Mouse (Mus musculus): ENCODE results near the gene Spata13. TPM values are rescaled to one million over a fixed set of nuclear protein-coding genes. Genes with fewer than 3 reads are reported as not detected.

The Spata13 gene
- total and polyA plus RNA-seq, 3 experiments = 0.09 to 0.71 TPM; not detected in 1

DNA sequence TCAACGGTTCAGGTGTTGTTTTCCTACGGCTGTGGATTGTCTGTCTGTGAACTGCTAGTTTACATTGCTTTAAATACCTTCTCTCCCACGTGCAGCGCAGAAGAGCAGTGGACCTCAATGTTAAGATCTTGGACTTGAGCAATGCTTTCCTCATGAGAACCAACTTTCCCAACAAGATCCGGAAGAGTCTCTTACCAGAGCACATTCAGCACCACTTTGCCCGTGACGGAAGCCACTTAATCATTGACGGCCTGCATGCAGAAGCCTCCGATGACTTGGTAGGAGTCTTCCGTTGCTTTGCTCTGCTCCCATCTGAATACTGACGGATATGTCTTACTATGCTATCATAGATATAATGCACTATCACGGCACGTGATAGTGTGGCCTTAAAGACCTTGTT lies 168.2 kb downstream of the Spata13 start:
- Histone ChIP-seq H3K4me1 (ENCODE audit: insufficient read depth, low read depth, low read length) (no peaks in the 10 kb centered on the region), H3K27me3 (ENCODE audit: insufficient read depth, low read length) (no peaks in the 10 kb centered on the region), H3K4me3 (ENCODE audit: low read depth, low read length) (no peak overlapping the region), H3K36me3 (replicated peaks) (peaks cover 86% of the 10 kb centered on the region), H3K9me3 (replicated peaks) (no peaks in the 10 kb centered on the region)
- ATAC-seq (ENCODE audit: extremely low read depth, insufficient number of reproducible peaks, low FRiP score, poor library complexity, severe bottlenecking) (no peak), DNase-seq (ENCODE audit: low spot score) (no peak)
- TF ChIP-seq POLR2AphosphoS5 (IDR thresholded peaks at IDR 0.05; ENCODE audit: insufficient replicate concordance, low read depth, low read length) (no peak), GATA2 (IDR thresholded peaks at IDR 0.05; ENCODE audit: borderline replicate concordance, low read depth, low read length) (no peak)

DNA sequence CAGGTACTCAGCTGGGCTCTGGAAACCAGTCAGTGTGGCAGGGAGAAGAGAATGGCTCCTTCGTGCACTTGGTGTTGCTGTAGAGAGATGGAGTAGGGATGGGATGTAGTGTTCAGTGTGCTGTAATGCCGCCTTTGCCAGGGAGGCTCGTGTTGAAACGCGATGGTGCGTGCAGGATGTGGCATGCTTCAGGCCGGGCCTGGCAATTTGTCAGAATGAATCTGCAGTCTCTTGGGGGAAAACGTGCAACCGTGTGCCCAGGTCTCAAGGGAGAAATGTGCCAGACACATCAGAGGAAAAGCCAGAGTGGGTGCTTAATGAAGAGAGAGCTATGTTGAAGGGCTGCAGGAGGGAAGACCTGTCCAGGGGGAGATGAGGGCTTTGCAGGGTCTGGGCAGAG lies 171.2 kb downstream of the Spata13 start:
- no peak overlapping the region for H3K4me3 ChIP-seq (ENCODE audit: low read depth, low read length)
- no peaks in the 10 kb centered on the region for H3K9me3 ChIP-seq (replicated peaks)
- H3K4me1 ChIP-seq (ENCODE audit: insufficient read depth, low read depth, low read length) = no peaks in the 10 kb centered on the region
- DNase-seq (ENCODE audit: low spot score) (no peak), ATAC-seq (ENCODE audit: extremely low read depth, insufficient number of reproducible peaks, low FRiP score, poor library complexity, severe bottlenecking) (no peak)
- H3K27me3 ChIP-seq (ENCODE audit: insufficient read depth, low read length) = no peaks in the 10 kb centered on the region
- TF ChIP-seq POLR2AphosphoS5 (IDR thresholded peaks at IDR 0.05; ENCODE audit: insufficient replicate concordance, low read depth, low read length) = no peak
- no peak for TF ChIP-seq GATA1 (IDR thresholded peaks at IDR 0.05; ENCODE audit: borderline replicate concordance, low read length)
- no peak for TF ChIP-seq TAL1 (conservative IDR thresholded peaks at IDR 0.05; ENCODE audit: low read depth, low read length)
- TF ChIP-seq GATA2 (IDR thresholded peaks at IDR 0.05; ENCODE audit: borderline replicate concordance, low read depth, low read length) = no peak
- TF ChIP-seq CTCF (IDR thresholded peaks at IDR 0.05; ENCODE audit: low read depth, low read length) = no peak
- peaks cover 79% of the 10 kb centered on the region for H3K36me3 ChIP-seq (replicated peaks)

DNA sequence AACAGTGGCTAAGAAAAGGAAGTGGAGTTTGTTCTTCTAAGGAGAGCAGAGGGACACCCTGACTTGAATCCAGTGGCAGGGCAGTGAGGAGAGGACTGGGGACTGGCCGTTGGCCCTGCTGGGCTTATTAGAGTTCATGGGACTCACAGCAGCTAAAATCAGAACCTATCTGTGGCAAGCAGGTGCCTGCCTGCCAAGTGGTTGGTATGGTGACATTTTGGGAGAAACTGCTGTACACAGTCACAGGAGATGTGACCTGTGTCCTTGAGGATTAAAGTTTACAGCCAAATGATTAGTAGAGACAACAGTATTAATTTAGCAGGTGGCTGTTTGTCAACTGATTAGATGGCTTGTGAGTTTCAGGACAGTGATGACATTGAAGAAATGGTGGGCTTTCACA lies 172.1 kb downstream of the Spata13 start:
- H3K27me3 ChIP-seq (ENCODE audit: insufficient read depth, low read length) = no peaks in the 10 kb centered on the region
- H3K9me3 ChIP-seq (replicated peaks) = no peaks in the 10 kb centered on the region
- no peaks in the 10 kb centered on the region for H3K4me1 ChIP-seq (ENCODE audit: insufficient read depth, low read depth, low read length)
- ATAC-seq (ENCODE audit: extremely low read depth, insufficient number of reproducible peaks, low FRiP score, poor library complexity, severe bottlenecking) (no peak), DNase-seq (ENCODE audit: low spot score) (no peak)
- TF ChIP-seq GATA2 (IDR thresholded peaks at IDR 0.05; ENCODE audit: borderline replicate concordance, low read depth, low read length) (no peak), POLR2AphosphoS5 (IDR thresholded peaks at IDR 0.05; ENCODE audit: insufficient replicate concordance, low read depth, low read length) (no peak), CTCF (IDR thresholded peaks at IDR 0.05; ENCODE audit: low read depth, low read length) (no peak), GATA1 (IDR thresholded peaks at IDR 0.05; ENCODE audit: borderline replicate concordance, low read length) (no peak), TAL1 (conservative IDR thresholded peaks at IDR 0.05; ENCODE audit: low read depth, low read length) (no peak)
- H3K36me3 ChIP-seq (replicated peaks) = peaks cover 79% of the 10 kb centered on the region
- H3K4me3 ChIP-seq (ENCODE audit: low read depth, low read length) = no peak overlapping the region

GRCm38 (mm10) chr14:60806891-60807344 lies 173.1 kb downstream of the Spata13 start:
- no peak for TF ChIP-seq POLR2AphosphoS5 (IDR thresholded peaks at IDR 0.05; ENCODE audit: insufficient replicate concordance, low read depth, low read length)
- TF ChIP-seq GATA1 (IDR thresholded peaks at IDR 0.05; ENCODE audit: borderline replicate concordance, low read length) = no peak
- TF ChIP-seq TAL1 (conservative IDR thresholded peaks at IDR 0.05; ENCODE audit: low read depth, low read length) = no peak
- no peak for TF ChIP-seq CTCF (IDR thresholded peaks at IDR 0.05; ENCODE audit: low read depth, low read length)
- TF ChIP-seq GATA2 (IDR thresholded peaks at IDR 0.05; ENCODE audit: borderline replicate concordance, low read depth, low read length) = no peak
- Histone ChIP-seq H3K4me3 (ENCODE audit: low read depth, low read length) (no peak overlapping the region), H3K9me3 (replicated peaks) (no peaks in the 10 kb centered on the region), H3K27me3 (ENCODE audit: insufficient read depth, low read length) (no peaks in the 10 kb centered on the region), H3K4me1 (ENCODE audit: insufficient read depth, low read depth, low read length) (no peaks in the 10 kb centered on the region), H3K36me3 (replicated peaks) (peaks cover 77% of the 10 kb centered on the region)
- no peak for ATAC-seq (ENCODE audit: extremely low read depth, insufficient number of reproducible peaks, low FRiP score, poor library complexity, severe bottlenecking)
- DNase-seq (ENCODE audit: low spot score) = no peak

GRCm38 (mm10) chr14:60809881-60810280 lies 176.1 kb downstream of the Spata13 start:
- no peak for DNase-seq (ENCODE audit: low spot score)
- Histone ChIP-seq H3K27me3 (ENCODE audit: insufficient read depth, low read length) (no peaks in the 10 kb centered on the region), H3K4me3 (ENCODE audit: low read depth, low read length) (no peak overlapping the region), H3K9me3 (replicated peaks) (no peaks in the 10 kb centered on the region), H3K4me1 (ENCODE audit: insufficient read depth, low read depth, low read length) (no peaks in the 10 kb centered on the region), H3K36me3 (replicated peaks) (peaks cover 76% of the 10 kb centered on the region)
- TF ChIP-seq GATA1 (IDR thresholded peaks at IDR 0.05; ENCODE audit: borderline replicate concordance, low read length) (no peak), CTCF (IDR thresholded peaks at IDR 0.05; ENCODE audit: low read depth, low read length) (no peak), TAL1 (conservative IDR thresholded peaks at IDR 0.05; ENCODE audit: low read depth, low read length) (no peak), POLR2AphosphoS5 (IDR thresholded peaks at IDR 0.05; ENCODE audit: insufficient replicate concordance, low read depth, low read length) (no peak), GATA2 (IDR thresholded peaks at IDR 0.05; ENCODE audit: borderline replicate concordance, low read depth, low read length) (no peak)
- ATAC-seq (ENCODE audit: extremely low read depth, insufficient number of reproducible peaks, low FRiP score, poor library complexity, severe bottlenecking) = no peak

DNA sequence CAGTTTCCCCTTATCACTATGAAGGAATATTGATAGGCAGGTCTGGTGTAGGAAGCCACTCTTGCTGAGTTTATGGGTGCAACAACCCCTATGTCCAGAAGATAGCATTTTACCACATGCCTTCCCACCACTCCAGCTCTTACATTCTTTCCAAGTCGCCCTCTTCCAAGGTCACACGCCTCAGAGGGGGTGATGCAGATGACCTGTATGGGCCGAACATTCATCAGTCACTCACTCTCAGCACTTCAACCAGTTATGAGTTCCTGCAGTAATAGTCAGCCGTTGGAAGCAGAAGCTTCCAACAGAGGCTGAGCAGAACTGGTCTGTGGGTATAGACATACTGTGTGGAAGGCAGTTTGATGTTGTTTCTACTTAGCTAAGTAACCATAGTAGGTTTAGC lies 177.7 kb downstream of the Spata13 start:
- Histone ChIP-seq H3K9me3 (replicated peaks) (no peaks in the 10 kb centered on the region), H3K27me3 (ENCODE audit: insufficient read depth, low read length) (no peaks in the 10 kb centered on the region), H3K4me3 (ENCODE audit: low read depth, low read length) (no peak overlapping the region), H3K4me1 (ENCODE audit: insufficient read depth, low read depth, low read length) (no peaks in the 10 kb centered on the region), H3K36me3 (replicated peaks) (peaks cover 70% of the 10 kb centered on the region)
- TF ChIP-seq GATA2 (IDR thresholded peaks at IDR 0.05; ENCODE audit: borderline replicate concordance, low read depth, low read length) (no peak), TAL1 (conservative IDR thresholded peaks at IDR 0.05; ENCODE audit: low read depth, low read length) (no peak), CTCF (IDR thresholded peaks at IDR 0.05; ENCODE audit: low read depth, low read length) (no peak), GATA1 (IDR thresholded peaks at IDR 0.05; ENCODE audit: borderline replicate concordance, low read length) (no peak), POLR2AphosphoS5 (IDR thresholded peaks at IDR 0.05; ENCODE audit: insufficient replicate concordance, low read depth, low read length) (no peak)
- DNase-seq (ENCODE audit: low spot score) = no peak
- no peak for ATAC-seq (ENCODE audit: extremely low read depth, insufficient number of reproducible peaks, low FRiP score, poor library complexity, severe bottlenecking)

Other genes with a start within 250 kb of the Spata13 start
- not detected in 2 replicates for gene C1qtnf9, start 134.1 kb downstream of the Spata13 start, total RNA-seq (2014; fragmentation: Nextera tagmentation)
- gene C1qtnf9, start 134.1 kb downstream of the Spata13 start, total RNA-seq (2017) = 0.12 and 0.16 TPM in 2 replicates
- not detected in 2 replicates for gene C1qtnf9, start 134.1 kb downstream of the Spata13 start, polyA plus RNA-seq (2012)
- 14.3 and 17.7 TPM in 2 replicates for gene Mipep, start 150.6 kb downstream of the Spata13 start, total RNA-seq (2014; fragmentation: Nextera tagmentation)
- 17.3 and 19.3 TPM in 2 replicates for gene Mipep, start 150.6 kb downstream of the Spata13 start, total RNA-seq (2017)
- 13.7 and 18.7 TPM in 2 replicates for gene Mipep, start 150.6 kb downstream of the Spata13 start, polyA plus RNA-seq (2012)